Mouse (Mus musculus): ENCODE measurements around the gene Galp. TPM values are rescaled to one million over a fixed set of nuclear protein-coding genes. Genes with fewer than 3 reads are reported as not detected.
A peak's percentile ranks its signal among the peaks of the same experiment; 100 is the strongest.

Galp gene
- polyA plus RNA-seq, 1 experiment from 2014 or later, result not detected

- H3K27ac ChIP-seq (ENCODE audit: low read depth, low read length), result no peak overlapping the region
- 94% methylated on average over 19 of the region's 19 CpGs for WGBS
- H3K4me3 ChIP-seq (ENCODE audit: low read depth, low read length), result no peak overlapping the region
- TF ChIP-seq CTCF (IDR thresholded peaks at IDR 0.05; ENCODE audit: low read depth), result no peak
- H3K4me2 ChIP-seq (replicated peaks; ENCODE audit: low read depth), result no peak overlapping the region
- H3K4me1 ChIP-seq (replicated peaks; ENCODE audit: control insufficient read depth, insufficient read depth, low read length), result no peaks in the 10 kb centered on the region
- no peak overlapping the region for H3K9ac ChIP-seq (ENCODE audit: low read depth, low read length)
- no peak for ATAC-seq
- H3K27me3 ChIP-seq (replicated peaks; ENCODE audit: control insufficient read depth, insufficient read depth, low read length), result no peaks in the 10 kb centered on the region
- no peaks in the 10 kb centered on the region for H3K9me3 ChIP-seq (ENCODE audit: control insufficient read depth)
- peaks cover 46% of the 10 kb centered on the region for H3K36me3 ChIP-seq (ENCODE audit: control insufficient read depth, insufficient read depth)
Observed at GRCm38 (mm10) chr7:6183802-6184201, 13.1 kb upstream of the Galp start.

- H3K4me2 ChIP-seq (replicated peaks; ENCODE audit: low read depth), result no peak overlapping the region
- WGBS, result 89% methylated on average over 8 of the region's 8 CpGs
- no peak for TF ChIP-seq CTCF (IDR thresholded peaks at IDR 0.05; ENCODE audit: low read depth)
- H3K9ac ChIP-seq (ENCODE audit: low read depth, low read length), result no peak overlapping the region
- ATAC-seq, result no peak
- no peaks in the 10 kb centered on the region for H3K4me1 ChIP-seq (replicated peaks; ENCODE audit: control insufficient read depth, insufficient read depth, low read length)
- H3K9me3 ChIP-seq (ENCODE audit: control insufficient read depth), result no peaks in the 10 kb centered on the region
- no peak overlapping the region for H3K27ac ChIP-seq (ENCODE audit: low read depth, low read length)
- H3K27me3 ChIP-seq (replicated peaks; ENCODE audit: control insufficient read depth, insufficient read depth, low read length), result no peaks in the 10 kb centered on the region
- no peak overlapping the region for H3K4me3 ChIP-seq (ENCODE audit: low read depth, low read length)
- peaks cover 50% of the 10 kb centered on the region for H3K36me3 ChIP-seq (ENCODE audit: control insufficient read depth, insufficient read depth)
Observed at GRCm38 (mm10) chr7:6184521-6184920, 12.4 kb upstream of the Galp start.

DNA sequence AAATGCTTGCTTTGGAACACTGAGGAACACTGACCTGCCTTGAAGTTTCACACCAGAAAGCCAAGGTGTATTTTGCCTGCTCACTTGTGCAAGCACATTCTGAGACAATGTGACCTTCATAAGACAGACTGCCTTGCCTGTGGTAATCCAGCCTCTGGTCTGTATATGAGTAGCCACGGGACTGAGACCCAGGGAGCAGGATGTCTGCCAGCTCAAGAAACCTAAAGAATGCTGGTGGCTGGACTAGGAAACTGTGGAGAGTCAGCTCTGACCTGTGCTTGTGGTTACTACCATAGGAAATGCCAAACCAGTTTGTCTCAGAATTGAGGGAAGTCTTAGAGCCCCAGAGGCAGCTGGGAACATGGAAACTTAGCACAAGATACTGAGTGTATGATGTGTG, 11.5 kb upstream of the Galp start:
- H3K36me3 ChIP-seq (ENCODE audit: control insufficient read depth, insufficient read depth), result peaks cover 49% of the 10 kb centered on the region
- H3K9me3 ChIP-seq (ENCODE audit: control insufficient read depth), result no peaks in the 10 kb centered on the region
- H3K4me1 ChIP-seq (replicated peaks; ENCODE audit: control insufficient read depth, insufficient read depth, low read length), result no peaks in the 10 kb centered on the region

GRCm38 (mm10) chr7:6186176-6186575, 10.7 kb upstream of the Galp start:
- peaks cover 49% of the 10 kb centered on the region for H3K36me3 ChIP-seq (ENCODE audit: control insufficient read depth, insufficient read depth)
- no peak for ATAC-seq
- H3K4me2 ChIP-seq (replicated peaks; ENCODE audit: low read depth), result no peak overlapping the region
- no peaks in the 10 kb centered on the region for H3K27me3 ChIP-seq (replicated peaks; ENCODE audit: control insufficient read depth, insufficient read depth, low read length)
- no peak for TF ChIP-seq CTCF (IDR thresholded peaks at IDR 0.05; ENCODE audit: low read depth)
- no peak overlapping the region for H3K4me3 ChIP-seq (ENCODE audit: low read depth, low read length)
- no peaks in the 10 kb centered on the region for H3K9me3 ChIP-seq (ENCODE audit: control insufficient read depth)
- 89% methylated on average over 2 of the region's 2 CpGs for WGBS
- H3K27ac ChIP-seq (ENCODE audit: low read depth, low read length), result no peak overlapping the region
- no peak overlapping the region for H3K9ac ChIP-seq (ENCODE audit: low read depth, low read length)
- no peaks in the 10 kb centered on the region for H3K4me1 ChIP-seq (replicated peaks; ENCODE audit: control insufficient read depth, insufficient read depth, low read length)

More for the DNA sequence above, 11.5 kb upstream of the Galp start:
- Histone ChIP-seq H3K4me2 (replicated peaks; ENCODE audit: low read depth) (no peak overlapping the region), H3K27me3 (replicated peaks; ENCODE audit: control insufficient read depth, insufficient read depth, low read length) (no peaks in the 10 kb centered on the region), H3K9ac (ENCODE audit: low read depth, low read length) (no peak overlapping the region), H3K27ac (ENCODE audit: low read depth, low read length) (no peak overlapping the region), H3K4me3 (ENCODE audit: low read depth, low read length) (no peak overlapping the region)
- no peak for TF ChIP-seq CTCF (IDR thresholded peaks at IDR 0.05; ENCODE audit: low read depth)
- ATAC-seq, result no peak
- WGBS, result 74% methylated on average over 1 of the region's 1 CpGs

DNA sequence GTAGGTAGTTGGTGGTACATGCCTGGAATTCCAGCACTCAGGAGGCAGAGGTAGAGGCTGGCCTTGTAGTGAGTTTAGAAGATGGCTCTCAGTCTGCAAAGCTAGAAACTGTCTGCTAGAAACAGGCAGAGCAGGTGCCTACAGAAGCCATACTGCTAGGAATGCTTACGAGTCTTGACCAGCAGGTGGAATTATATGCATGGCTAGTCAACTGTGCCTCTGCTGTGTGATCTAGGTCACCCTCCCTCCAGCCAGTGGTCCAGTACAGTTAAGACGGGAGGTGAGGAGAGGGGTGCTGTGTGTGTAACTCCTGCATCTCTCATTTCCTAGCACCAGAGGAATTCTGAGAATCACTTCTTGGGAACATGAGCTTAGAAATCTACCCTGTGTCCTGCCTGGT, 10.1 kb upstream of the Galp start:
- no peak overlapping the region for H3K9ac ChIP-seq (ENCODE audit: low read depth, low read length)
- H3K4me2 ChIP-seq (replicated peaks; ENCODE audit: low read depth), result no peak overlapping the region
- no peak overlapping the region for H3K4me3 ChIP-seq (ENCODE audit: low read depth, low read length)
- WGBS, result 85% methylated on average over 2 of the region's 2 CpGs
- H3K36me3 ChIP-seq (ENCODE audit: control insufficient read depth, insufficient read depth), result peaks cover 49% of the 10 kb centered on the region
- H3K27ac ChIP-seq (ENCODE audit: low read depth, low read length), result no peak overlapping the region
- H3K9me3 ChIP-seq (ENCODE audit: control insufficient read depth), result no peaks in the 10 kb centered on the region
- no peaks in the 10 kb centered on the region for H3K4me1 ChIP-seq (replicated peaks; ENCODE audit: control insufficient read depth, insufficient read depth, low read length)
- no peak for TF ChIP-seq CTCF (IDR thresholded peaks at IDR 0.05; ENCODE audit: low read depth)
- no peaks in the 10 kb centered on the region for H3K27me3 ChIP-seq (replicated peaks; ENCODE audit: control insufficient read depth, insufficient read depth, low read length)
- no peak for ATAC-seq

DNA sequence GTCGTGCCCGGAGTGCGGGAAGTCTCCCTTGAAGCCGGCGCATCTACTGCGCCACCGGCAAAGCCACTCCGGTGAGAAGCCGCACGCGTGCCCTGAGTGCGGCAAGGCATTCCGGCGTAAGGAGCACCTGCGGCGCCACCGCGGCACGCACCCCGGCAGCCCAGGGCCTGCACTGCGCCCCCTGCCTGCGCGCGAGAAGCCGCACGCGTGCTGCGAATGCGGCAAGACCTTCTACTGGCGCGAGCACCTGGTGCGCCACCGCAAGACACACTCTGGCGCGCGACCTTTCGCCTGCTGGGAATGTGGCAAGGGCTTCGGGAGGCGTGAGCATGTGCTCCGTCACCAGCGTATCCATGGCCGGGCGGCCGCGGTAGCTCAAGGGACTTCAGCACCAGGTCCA, 7.3 kb upstream of the Galp start:
- Histone ChIP-seq H3K9me3 (ENCODE audit: control insufficient read depth) (no peaks in the 10 kb centered on the region), H3K4me2 (replicated peaks; ENCODE audit: low read depth) (no peak overlapping the region), H3K27ac (ENCODE audit: low read depth, low read length) (no peak overlapping the region), H3K4me3 (ENCODE audit: low read depth, low read length) (no peak overlapping the region), H3K36me3 (ENCODE audit: control insufficient read depth, insufficient read depth) (peaks cover 38% of the 10 kb centered on the region), H3K9ac (ENCODE audit: low read depth, low read length) (no peak overlapping the region), H3K27me3 (replicated peaks; ENCODE audit: control insufficient read depth, insufficient read depth, low read length) (no peaks in the 10 kb centered on the region), H3K4me1 (replicated peaks; ENCODE audit: control insufficient read depth, insufficient read depth, low read length) (no peaks in the 10 kb centered on the region)
- 0 out of 2 replicates have a peak, but pooled peaks have one; percentile 11 for ATAC-seq
- 51% methylated on average over 45 of the region's 45 CpGs for WGBS
- TF ChIP-seq CTCF (IDR thresholded peaks at IDR 0.05; ENCODE audit: low read depth), result peak; percentile 57

- Histone ChIP-seq H3K9ac (ENCODE audit: low read depth, low read length) (no peak overlapping the region), H3K36me3 (ENCODE audit: control insufficient read depth, insufficient read depth) (peaks cover 22% of the 10 kb centered on the region; the same call in 1 of the 2 replicates), H3K4me1 (replicated peaks; ENCODE audit: control insufficient read depth, insufficient read depth, low read length) (no peaks in the 10 kb centered on the region), H3K4me2 (replicated peaks; ENCODE audit: low read depth) (no peak overlapping the region), H3K4me3 (ENCODE audit: low read depth, low read length) (no peak overlapping the region), H3K27ac (ENCODE audit: low read depth, low read length) (no peak overlapping the region), H3K27me3 (replicated peaks; ENCODE audit: control insufficient read depth, insufficient read depth, low read length) (no peaks in the 10 kb centered on the region), H3K9me3 (ENCODE audit: control insufficient read depth) (no peaks in the 10 kb centered on the region)
- WGBS, result 33% methylated on average over 3 of the region's 3 CpGs
- TF ChIP-seq CTCF (IDR thresholded peaks at IDR 0.05; ENCODE audit: low read depth), result peak; percentile 89
- ATAC-seq, result 0 out of 2 replicates have a peak, but pooled peaks have one; percentile 26
Observed at GRCm38 (mm10) chr7:6191376-6191775, 5.5 kb upstream of the Galp start.

Data from intestine, postnatal 0 days (tissue).